Mouse (Mus musculus) ES-Bruce4 (cell line): Measurements from ENCODE around the gene Pip5k1b.

ENCODE experiments used
- CTCF ChIP-seq: IDR thresholded peaks from one replicate; pipeline ENCODE4 v1.8.1; 2011; ENCODE audit warnings: low read depth, low read length
- EP300 ChIP-seq: IDR thresholded peaks from 2 replicates; pipeline ENCODE4 v1.6.1; 2011; ENCODE audit warnings: low read depth, low read length; ENCODE audit not compliant: insufficient read depth
- POLR2A ChIP-seq: IDR thresholded peaks from one replicate; pipeline ENCODE4 v1.8.1; 2011; ENCODE audit warnings: low read length; ENCODE audit not compliant: insufficient read depth

GRCm38 (mm10) chr19:24519732-24520409, 35.8 kb downstream of the Pip5k1b start:
- TF ChIP-seq POLR2A = no peak
- no peak for TF ChIP-seq CTCF
- TF ChIP-seq EP300 = no peak
